Mouse (Mus musculus): ENCODE measurements around the gene Thg1l. TPM values are rescaled to one million over a fixed set of nuclear protein-coding genes. Genes with fewer than 3 reads are reported as not detected.
A peak's percentile ranks its signal among the peaks of the same experiment; 100 is the strongest.

Gene Thg1l
- total and polyA plus RNA-seq, 2 experiments from 2014 or later = 10.1 to 13.2 TPM

- ATAC-seq (0 out of 2 replicates have a peak, but pooled peaks have one; percentile 25), DNase-seq (no peak)
- TF ChIP-seq CTCF (IDR thresholded peaks at IDR 0.05; ENCODE audit: low read depth) = no peak
- Histone ChIP-seq H3K9me3 (ENCODE audit: low read length) (no peaks in the 10 kb centered on the region), H3K4me1 (ENCODE audit: insufficient read depth) (no peaks in the 10 kb centered on the region), H3K27ac (ENCODE audit: low read depth, low read length) (no peak overlapping the region), H3K36me3 (ENCODE audit: insufficient read depth) (peaks cover 18% of the 10 kb centered on the region; the same call in 1 of the 2 replicates), H3K4me3 (ENCODE audit: low read depth, low read length) (no peak overlapping the region), H3K4me2 (ENCODE audit: low read depth) (no peak overlapping the region), H3K9ac (no peak overlapping the region), H3K27me3 (ENCODE audit: insufficient read depth, low read length) (no peaks in the 10 kb centered on the region)
- 66% methylated on average over 11 of the region's 11 CpGs for WGBS
Measured at GRCm38 (mm10) chr11:45900233-45901015, 54.9 kb downstream of the Thg1l start.

DNA sequence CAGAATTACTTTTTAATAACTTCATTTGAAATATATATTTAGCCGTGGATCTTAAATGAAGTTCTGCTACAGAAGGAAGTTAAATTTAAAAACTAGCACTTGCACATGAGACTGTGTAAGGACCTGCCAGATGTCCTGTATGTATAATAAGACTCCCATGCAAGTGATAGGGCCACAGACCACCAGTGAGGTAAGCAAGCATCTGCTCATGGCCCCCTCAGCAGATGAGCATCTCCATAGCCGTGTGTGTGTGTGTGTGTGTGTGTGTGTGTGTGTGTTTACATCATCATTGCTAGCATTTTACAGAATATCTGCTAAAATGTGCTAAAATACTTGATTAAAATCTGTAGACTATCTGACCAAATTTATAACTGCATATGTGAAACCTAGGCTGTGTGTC, 57.9 kb downstream of the Thg1l start:
- no peak for TF ChIP-seq CTCF (IDR thresholded peaks at IDR 0.05; ENCODE audit: low read depth)
- ATAC-seq = no peak
- peaks cover 41% of the 10 kb centered on the region for H3K36me3 ChIP-seq (ENCODE audit: insufficient read depth)

More for the DNA sequence above, 57.9 kb downstream of the Thg1l start:
- 75% methylated on average over 2 of the region's 2 CpGs for WGBS
- no peaks in the 10 kb centered on the region for H3K9me3 ChIP-seq (ENCODE audit: low read length)
- H3K4me1 ChIP-seq (ENCODE audit: insufficient read depth) = no peaks in the 10 kb centered on the region
- no peaks in the 10 kb centered on the region for H3K27me3 ChIP-seq (ENCODE audit: insufficient read depth, low read length)
- DNase-seq = no peak
- H3K4me3 ChIP-seq (ENCODE audit: low read depth, low read length) = no peak overlapping the region
- H3K9ac ChIP-seq = no peak overlapping the region
- H3K27ac ChIP-seq (ENCODE audit: low read depth, low read length) = no peak overlapping the region
- H3K4me2 ChIP-seq (ENCODE audit: low read depth) = no peak overlapping the region

Other genes starting within 250 kb of the Thg1l start
- gene Clint1, start 103.4 kb downstream of the Thg1l start, total RNA-seq (2014; rRNA removed) = 24.7 and 32.8 TPM in 2 replicates
- 19.4 and 28.8 TPM in 2 replicates for gene Clint1, start 103.4 kb downstream of the Thg1l start, polyA plus RNA-seq (2015; fragmentation: Nextera tagmentation; extraction: Ambion mirVana)
- gene Lsm11, start 10.6 kb downstream of the Thg1l start, total RNA-seq (2014; rRNA removed) = 60.9 and 61.7 TPM in 2 replicates
- gene Lsm11, start 10.6 kb downstream of the Thg1l start, polyA plus RNA-seq (2015; fragmentation: Nextera tagmentation; extraction: Ambion mirVana) = 14.7 and 23.6 TPM in 2 replicates
- gene Sox30, start 24.8 kb upstream of the Thg1l start, total RNA-seq (2014; rRNA removed) = 0.23 and 0.57 TPM in 2 replicates
- 0.10 and 0.13 TPM in 2 replicates for gene Sox30, start 24.8 kb upstream of the Thg1l start, polyA plus RNA-seq (2015; fragmentation: Nextera tagmentation; extraction: Ambion mirVana)
- gene Gm12166, start 96.8 kb upstream of the Thg1l start, total RNA-seq (2014; rRNA removed) = 9.2 and 15.1 TPM in 2 replicates
- 6.6 and 7.4 TPM in 2 replicates for gene Gm12166, start 96.8 kb upstream of the Thg1l start, polyA plus RNA-seq (2015; fragmentation: Nextera tagmentation; extraction: Ambion mirVana)
- 16.2 and 19.8 TPM in 2 replicates for gene Adam19, start 100.5 kb upstream of the Thg1l start, total RNA-seq (2014; rRNA removed)
- 3.5 and 5.0 TPM in 2 replicates for gene Adam19, start 100.5 kb upstream of the Thg1l start, polyA plus RNA-seq (2015; fragmentation: Nextera tagmentation; extraction: Ambion mirVana)
- 0.14 and 0.38 TPM in 2 replicates for gene Nipal4, start 211.0 kb upstream of the Thg1l start, total RNA-seq (2014; rRNA removed)
- gene Nipal4, start 211.0 kb upstream of the Thg1l start, polyA plus RNA-seq (2015; fragmentation: Nextera tagmentation; extraction: Ambion mirVana) = 0.06 and 0.07 TPM in 2 replicates